Mouse (Mus musculus) liver, adult (tissue): ENCODE results near the gene Gm10065.

Experiments used
- GATA4 ChIP-seq: IDR thresholded peaks from 2 replicates; pipeline ENCODE4 v1.6.1; 2014; ENCODE audit warnings: mild to moderate bottlenecking, low read length; ENCODE audit not compliant: insufficient replicate concordance

Gm10065 gene

DNA sequence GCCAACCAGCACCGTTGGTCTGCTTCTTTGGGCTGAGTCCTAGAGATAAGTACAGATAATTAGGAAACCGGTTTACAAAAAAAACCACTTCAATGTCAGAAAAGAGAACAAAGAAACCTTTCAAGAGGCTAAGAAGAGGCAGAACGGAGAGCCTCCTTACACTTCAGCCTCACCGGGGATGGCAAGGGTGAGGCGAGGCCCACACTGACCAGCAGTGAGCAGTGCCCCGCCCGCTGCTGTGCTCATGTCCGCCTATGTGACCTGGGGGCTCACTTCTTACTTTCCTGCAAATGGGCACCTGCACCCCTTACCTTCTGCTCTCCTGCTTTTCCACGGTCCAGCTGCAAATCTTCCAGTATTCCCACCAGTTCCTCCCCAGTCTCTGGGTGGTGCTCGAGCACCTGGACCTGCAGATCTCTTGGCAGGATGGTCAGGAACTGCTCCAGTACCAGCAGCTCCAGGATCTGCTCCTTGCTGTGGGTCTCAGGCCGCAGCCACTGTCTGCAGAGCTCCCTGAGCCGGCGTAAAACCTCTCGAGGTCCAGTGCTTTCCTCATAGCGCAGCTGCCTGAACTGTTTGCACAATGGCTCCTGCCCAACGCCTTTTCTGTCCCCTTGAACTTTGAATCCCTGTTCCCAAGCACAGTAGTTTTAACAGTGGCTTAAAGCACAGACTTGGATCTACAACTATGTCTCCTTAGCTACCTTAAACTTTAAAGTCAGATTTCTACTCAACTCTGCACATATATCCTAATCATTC lies 31.2 kb downstream of the Gm10065 start:
- no peak for TF ChIP-seq GATA4

DNA sequence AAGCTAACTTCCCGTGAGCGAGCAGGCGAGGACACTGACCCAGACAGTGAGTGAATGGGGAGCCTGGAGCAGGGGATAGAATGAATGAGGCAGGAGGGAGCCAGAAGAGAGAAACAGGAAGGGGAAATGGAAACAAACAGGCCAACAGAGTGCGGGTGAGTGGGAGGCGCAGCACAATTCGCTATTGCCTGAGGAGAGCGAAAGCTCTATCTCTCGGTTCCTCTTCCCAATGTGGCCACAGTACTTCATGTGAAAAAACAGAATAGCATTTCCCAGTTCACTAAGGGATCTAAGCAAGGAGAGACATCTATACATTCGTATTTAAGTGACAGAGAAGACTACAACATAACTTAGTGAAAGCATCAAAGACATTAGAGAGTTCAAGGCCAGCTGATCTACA lies 32.4 kb downstream of the Gm10065 start:
- TF ChIP-seq GATA4: no peak

DNA sequence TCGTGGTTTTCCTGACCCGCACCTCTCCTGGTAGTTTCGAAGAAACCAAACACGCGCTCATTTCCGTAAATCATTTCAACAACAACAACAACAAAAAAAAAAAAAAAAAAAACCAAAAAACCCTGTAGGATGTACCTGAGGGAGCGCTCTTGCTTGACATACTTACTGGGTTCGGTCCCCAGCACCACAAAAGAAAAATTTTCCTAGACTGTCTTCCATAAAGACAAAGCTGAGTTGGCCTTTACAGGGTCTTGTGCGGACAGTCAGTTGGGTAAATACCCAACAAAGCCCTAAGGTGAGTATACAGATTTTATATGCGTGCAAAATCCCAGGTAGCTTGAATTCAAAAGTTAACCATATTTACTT lies 38.1 kb downstream of the Gm10065 start:
- no peak for TF ChIP-seq GATA4

DNA sequence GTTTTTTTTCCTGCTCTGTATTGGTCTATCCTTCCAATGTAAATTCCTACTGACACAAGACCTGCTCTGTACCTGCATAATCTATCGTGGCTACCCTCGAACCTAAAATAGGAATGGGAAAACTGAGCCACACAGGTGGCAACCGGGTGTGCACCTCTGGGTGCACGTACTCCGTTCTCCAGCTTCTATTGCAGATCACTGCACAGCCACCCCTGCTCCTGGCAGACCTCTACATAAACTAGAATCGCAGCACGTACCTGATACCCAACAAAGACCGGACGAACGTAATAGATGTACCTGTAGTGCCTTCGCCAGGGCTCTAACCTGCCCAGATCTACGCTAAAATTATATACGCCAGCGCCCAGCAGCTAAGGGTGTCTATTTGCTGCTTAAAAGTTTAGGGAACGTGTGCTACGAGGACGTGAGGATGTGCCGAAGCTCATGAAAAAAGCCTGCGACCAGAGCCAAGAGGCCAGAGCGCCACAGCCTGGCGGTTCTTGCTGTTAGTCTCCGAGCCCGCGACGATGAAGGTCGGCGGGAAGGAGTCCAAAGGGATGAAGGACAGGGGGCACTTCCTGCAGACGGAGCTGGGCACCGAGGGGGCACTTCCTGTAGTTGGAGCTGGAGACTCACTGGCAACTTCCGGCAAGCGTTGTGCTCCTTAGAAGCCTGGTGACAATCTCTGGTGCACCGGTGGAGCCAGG lies 38.6 kb downstream of the Gm10065 start, which contains the start of gene Pgbd1:
TSS of gene Pgbd1 (minus strand) at position 556 of the 704 bp plus-strand sequence.
- no peak for TF ChIP-seq GATA4

DNA sequence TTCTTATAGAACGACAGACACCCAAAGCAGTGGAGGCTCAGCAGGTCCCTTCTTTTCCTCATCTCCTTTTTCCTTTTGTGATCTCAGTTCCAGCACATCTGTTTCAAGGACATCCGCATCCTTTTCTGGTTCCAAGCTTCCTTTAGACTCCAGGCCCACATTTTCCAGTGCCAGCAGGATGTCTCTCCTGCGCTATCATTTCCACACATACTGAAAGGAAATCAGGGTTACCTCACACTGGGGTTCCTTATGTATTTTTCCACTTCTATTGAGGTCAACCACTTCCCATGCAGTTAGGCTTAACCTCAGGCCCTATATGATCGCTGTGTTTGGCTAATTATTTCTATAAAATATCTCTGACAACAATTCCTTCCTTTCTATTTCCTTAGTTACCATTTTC lies 43.8 kb downstream of the Gm10065 start:
- no peak for TF ChIP-seq GATA4
